Mouse (Mus musculus) gastrocnemius, adult 8-10 months (tissue): Measurements from ENCODE around the gene Chd2. TPM values are rescaled to one million over a fixed set of nuclear protein-coding genes. Genes with fewer than 3 reads are reported as not detected.

ENCODE experiments used
- DNase-seq, 2 experiments: peaks; one replicate each; pipeline ENCODE4 v3.0.0; 2022; ENCODE audit warnings: low spot score in 2 of 2
- total RNA-seq, 4 experiments: library from RNA; stranded (reverse); gene quantifications; 2 replicates each; pipeline ENCODE4 v1.2.4; 2022

The Chd2 gene
- total RNA-seq, 4 experiments from 2014 or later = 41.6 to 49.5 (median 45.0) TPM

DNA sequence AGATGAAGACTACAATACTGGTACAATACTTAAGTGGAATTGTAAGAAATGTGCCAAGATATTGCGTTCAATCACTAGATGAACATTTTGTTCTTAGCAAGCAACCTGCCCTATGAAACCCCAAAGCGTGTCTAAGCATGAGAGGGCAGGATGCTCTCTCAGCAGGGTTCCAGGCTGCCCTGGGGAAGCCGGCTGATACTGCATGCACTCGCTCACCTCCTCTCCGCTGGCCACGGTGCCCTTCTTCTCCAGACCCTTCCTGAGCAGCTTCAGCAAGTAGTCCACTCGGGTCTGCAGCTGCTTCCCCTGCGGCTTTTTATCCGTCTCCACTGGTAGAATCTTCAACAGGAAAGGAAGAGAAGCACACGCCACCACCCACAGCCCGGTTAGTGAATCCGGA lies 87.5 kb downstream of the Chd2 start:
- DNase-seq = no peak

DNA sequence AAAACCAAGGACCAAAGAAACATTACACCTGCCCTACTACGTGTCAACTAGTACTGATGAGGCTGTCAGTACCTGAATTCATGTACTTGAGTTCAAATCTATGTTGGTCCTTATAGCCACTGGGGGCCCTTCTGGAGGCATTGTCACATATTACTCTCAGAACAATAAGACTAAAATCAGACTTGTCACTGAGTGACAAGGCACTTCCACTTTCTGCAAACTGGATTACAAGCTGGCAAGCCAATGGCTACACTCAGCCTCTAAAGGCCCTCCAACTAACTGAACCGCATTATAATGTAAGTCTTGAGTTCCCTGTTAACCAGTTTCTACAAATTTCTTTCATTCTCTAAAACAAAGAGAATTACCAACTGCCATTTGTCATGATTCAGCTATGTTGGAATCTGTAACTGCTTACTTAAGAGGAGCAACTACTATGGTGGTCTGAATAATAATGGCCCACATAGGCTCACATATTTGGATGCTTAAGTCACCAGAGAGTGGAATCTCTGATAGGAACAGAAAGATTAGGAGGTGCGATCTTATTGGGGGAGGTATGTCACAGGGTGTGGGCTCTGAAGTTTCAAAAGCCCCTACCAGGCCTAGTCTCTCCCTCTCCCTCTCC lies 89.3 kb downstream of the Chd2 start:
- no peak for DNase-seq

DNA sequence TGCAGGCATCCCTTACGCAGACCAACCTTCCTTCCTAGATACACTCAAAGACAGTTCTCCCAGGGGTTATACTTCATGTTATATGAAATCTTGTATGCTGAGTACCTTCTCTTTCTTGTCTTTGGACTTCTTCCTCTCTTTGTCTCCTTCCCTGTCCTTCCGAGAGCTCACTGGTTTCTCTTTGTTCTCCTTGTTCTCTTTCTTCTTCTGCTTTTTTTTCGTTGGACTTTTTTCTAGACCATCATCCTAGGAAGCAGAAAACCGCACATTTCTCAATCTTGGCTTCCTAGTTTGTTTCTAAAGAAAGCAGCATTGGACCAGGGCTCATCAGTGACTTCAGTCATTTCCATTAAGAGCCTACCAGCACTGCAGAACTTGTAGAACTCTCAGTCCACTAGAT lies 90.0 kb downstream of the Chd2 start:
- no peak for DNase-seq

- DNase-seq = no peak
Observed at GRCm38 (mm10) chr7:73442246-73442645, 99.4 kb downstream of the Chd2 start.

- DNase-seq = no peak
Observed at GRCm38 (mm10) chr7:73441802-73442201, 99.8 kb downstream of the Chd2 start.

- DNase-seq = no peak
Observed at GRCm38 (mm10) chr7:73435685-73436084, 105.9 kb downstream of the Chd2 start.

- no peak for DNase-seq
Observed at GRCm38 (mm10) chr7:73434336-73434677, 107.3 kb downstream of the Chd2 start.

GRCm38 (mm10) chr7:73433637-73434335 lies 107.8 kb downstream of the Chd2 start:
- DNase-seq = no peak

DNA sequence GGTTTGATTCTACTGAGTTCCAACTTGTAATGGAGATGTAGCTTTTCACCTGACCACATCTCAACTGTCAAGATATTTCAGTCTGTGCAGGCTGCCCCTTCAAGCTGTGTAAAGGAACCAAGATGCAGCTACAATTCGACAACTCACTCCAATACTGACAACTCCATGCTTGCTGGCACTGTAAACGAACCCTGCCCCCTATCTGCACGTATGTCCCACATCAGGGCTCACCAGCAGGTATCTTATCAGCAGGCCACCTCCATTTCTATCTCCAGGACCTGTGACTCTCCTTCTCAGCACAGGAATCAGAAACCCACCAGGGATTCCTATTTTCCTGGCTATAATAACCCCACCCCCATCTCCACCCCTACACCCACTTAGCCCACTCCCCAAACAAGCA lies 113.1 kb downstream of the Chd2 start:
- no peak for DNase-seq

GRCm38 (mm10) chr7:73427794-73428193 lies 113.8 kb downstream of the Chd2 start:
- DNase-seq = no peak

DNA sequence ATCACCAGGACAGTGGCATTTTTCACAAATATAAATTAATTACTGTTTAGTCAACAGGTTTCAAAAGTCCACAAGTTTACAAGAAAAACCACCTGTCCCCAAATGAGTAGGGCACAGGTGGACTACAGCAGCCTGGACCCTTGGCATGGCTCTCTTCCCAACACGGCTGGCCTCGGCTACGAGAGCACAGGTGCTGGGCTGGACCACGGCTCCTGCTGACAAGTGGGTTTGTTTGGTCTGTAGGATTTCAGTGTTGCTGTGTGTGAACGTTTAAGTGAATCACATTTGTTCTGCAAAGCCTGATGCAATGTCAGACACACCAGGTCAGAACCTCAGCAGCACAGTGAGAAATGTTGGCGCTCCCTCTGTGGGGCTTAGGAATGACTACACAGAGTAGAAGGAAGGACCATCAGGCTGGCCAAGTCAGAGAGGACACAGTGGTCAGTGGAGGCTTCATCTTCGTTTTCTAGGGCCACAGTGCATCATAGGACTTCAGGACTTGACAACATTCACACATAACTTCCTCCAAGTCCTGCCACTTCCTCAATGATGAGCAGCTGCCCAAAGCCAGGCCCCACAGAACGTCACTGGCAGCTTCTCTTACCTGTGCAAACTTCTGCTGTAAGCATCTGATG lies 114.8 kb downstream of the Chd2 start:
- no peak for DNase-seq

- no peak for DNase-seq
Observed at GRCm38 (mm10) chr7:73426235-73426634, 115.4 kb downstream of the Chd2 start.

DNA sequence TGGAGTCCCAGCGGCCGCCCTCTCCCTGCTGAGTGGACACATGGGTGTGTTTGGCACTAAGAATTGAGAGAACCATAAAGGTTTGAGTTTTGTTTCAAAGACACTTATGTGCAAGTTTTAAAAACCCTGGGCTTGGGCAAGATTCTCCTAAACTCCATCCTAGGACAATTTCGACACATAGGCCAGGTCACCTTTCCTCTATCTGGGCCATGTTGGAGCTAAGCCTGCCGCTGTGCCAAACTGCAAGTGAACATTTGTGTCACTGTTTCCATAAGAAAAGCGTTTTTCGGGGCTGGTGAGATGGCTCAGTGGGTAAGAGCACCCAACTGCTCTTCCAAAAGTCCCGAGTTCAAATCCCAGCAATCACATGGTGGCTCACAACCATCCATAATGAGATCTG lies 116.2 kb downstream of the Chd2 start:
- DNase-seq = no peak

GRCm38 (mm10) chr7:73424705-73425104 lies 116.9 kb downstream of the Chd2 start:
- DNase-seq = no peak

DNA sequence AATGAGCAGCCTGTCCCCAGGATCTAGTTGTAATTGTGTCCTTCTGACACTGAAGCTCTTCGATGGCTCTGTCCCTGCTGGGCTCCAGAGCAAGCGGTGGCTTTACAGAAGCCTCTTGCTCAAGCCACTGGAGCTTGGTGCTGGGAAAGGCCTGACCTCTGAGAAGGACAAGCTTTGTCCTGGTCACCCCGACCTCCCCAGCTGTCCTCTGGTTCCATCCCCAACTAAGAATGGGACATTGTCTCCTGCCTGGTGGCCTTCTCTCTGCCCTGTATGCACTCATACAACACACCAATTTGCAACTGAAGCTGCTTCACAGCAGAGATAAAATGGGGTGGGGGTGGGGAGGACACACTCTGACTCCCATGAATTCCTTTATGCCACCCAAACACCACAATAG lies 117.4 kb downstream of the Chd2 start:
- no peak for DNase-seq

- peak in 1 of 2 experiments; percentile 60 for DNase-seq
Observed at GRCm38 (mm10) chr7:73423236-73423635, 118.4 kb downstream of the Chd2 start.

DNA sequence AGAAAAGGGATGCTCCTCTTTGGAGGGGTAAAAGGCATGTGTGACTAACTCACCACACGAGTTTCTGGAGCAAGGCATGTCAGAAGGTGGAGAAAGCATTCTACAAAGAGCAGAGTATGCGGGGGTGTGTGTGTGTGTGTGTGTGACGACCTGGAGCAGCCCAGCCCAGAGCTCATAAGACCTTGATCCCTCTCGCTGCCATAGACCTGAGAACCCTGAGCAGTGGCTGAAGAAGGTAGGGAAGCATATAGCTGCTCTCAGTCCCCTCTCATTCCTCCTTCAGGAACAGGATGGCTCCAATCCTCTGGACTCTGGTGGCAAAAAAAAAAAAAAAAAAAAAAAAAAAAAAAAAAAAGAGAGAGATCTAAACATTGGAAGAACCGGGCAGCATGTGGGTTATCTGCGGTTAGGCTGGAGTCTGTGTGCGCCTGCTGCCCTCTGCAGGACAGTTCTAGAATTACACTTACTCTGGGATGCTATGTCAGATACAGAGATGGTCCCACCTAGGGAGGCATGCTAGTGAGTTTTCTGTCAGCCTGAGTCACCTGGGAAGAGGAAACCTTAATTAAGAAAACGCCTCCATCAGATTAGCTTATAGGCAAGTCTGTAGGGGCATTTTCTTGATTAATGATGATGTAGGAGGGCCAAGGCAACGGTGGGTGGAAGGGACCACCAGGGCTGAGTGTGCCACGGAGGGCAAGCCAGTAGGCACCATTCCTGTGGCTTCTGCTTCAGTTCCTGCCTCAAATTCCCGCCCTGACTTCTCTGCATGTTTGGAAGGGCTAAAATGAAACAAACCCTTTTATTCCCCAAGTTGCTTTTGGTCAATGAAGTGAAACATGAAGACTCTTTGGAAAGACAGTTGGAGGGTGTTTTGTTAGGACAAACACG lies 119.2 kb downstream of the Chd2 start:
- peak; percentile 67 to 72 for DNase-seq

- DNase-seq = no peak
Observed at GRCm38 (mm10) chr7:73421278-73422015, 120.2 kb downstream of the Chd2 start.

- DNase-seq = no peak
Observed at GRCm38 (mm10) chr7:73420827-73421226, 120.8 kb downstream of the Chd2 start.

GRCm38 (mm10) chr7:73419375-73419774 lies 122.3 kb downstream of the Chd2 start:
- no peak for DNase-seq

DNA sequence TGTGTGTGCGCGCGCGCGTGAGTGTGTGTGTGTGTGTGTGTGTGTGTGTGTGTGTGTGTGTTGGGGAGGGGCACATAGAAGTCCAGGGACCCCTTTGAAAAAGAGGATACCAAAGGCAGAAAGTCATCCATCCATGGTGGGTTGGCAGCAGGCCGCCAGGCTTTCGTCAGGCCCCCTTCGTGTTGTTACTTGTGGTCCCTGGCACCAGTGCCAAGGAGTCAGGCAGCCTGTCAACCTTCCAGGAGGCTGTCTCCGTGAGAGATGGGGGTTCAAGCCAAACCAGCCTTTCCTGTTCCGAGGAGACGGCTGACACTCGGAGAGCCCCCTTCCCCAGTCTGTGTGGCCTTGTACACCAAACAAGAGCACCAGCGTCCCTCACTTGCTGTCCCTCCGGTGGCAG lies 127.4 kb downstream of the Chd2 start:
- no peak for DNase-seq
